Mouse (Mus musculus): ENCODE measurements around the gene Tmem168.

DNA sequence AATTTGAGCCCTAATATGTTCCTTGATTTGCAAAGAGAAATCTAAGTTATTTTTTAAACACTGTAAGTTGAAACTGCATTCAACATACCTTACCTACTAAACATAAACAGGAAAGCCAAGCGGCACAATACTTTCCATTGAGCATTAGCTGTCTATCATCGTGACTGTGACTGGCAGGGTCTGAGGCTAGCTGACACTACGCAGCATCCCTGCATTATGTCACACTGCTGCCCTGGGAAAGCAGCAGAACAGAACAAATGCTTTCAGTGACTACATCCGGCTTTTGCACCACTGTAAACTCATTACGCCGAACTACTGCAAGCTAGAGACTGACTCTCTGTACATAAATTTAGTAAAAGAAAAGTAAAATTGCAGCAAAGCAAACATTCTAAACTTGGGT lies 23.1 kb downstream of the Tmem168 start:
- TF ChIP-seq CTCF (IDR thresholded peaks at IDR 0.05; ENCODE audit: extremely low read depth, insufficient read length, insufficient replicate concordance, low read depth, low read length) (no peak), POLR2A (IDR thresholded peaks at IDR 0.05; ENCODE audit: low read depth, low read length) (no peak)
